Mouse (Mus musculus) liver, postnatal 0 days (tissue): ENCODE measurements around the gene Mynn. TPM values are rescaled to one million over a fixed set of nuclear protein-coding genes. Genes with fewer than 3 reads are reported as not detected.

Source experiments
- ATAC-seq: fragments of 200-750 bp; cut with Nextera tagmentation; 2 replicates; pipeline ENCODE4 v1.8.0; 2017; ENCODE audit warnings: mild to moderate bottlenecking, moderate library complexity
- DNase-seq: peaks from one replicate; pipeline ENCODE4 v3.0.0-alpha.2; 2016
- H3K27ac ChIP-seq: fragments of 300-500 bp; sonication (generic); 2 replicates; pipeline ENCODE4 v1.5.1; 2014; ENCODE audit warnings: antibody characterized with exemption, moderate library complexity, mild to moderate bottlenecking, low read depth
- H3K27me3 ChIP-seq: fragments of 300-500 bp; sonication (generic); 2 replicates; pipeline ENCODE4 v1.6.1; 2014; ENCODE audit warnings: low read length, control low read depth, mixed read lengths; ENCODE audit not compliant: insufficient read depth
- H3K36me3 ChIP-seq: fragments of 300-500 bp; sonication (generic); replicated peaks from 2 replicates; pipeline ENCODE4 v1.6.1; 2014; ENCODE audit warnings: mild to moderate bottlenecking, control low read depth, low read length, moderate library complexity, mixed read lengths; ENCODE audit not compliant: insufficient read depth
- H3K4me1 ChIP-seq: fragments of 300-500 bp; sonication (generic); 2 replicates; pipeline ENCODE4 v1.6.1; 2014; ENCODE audit warnings: antibody characterized with exemption, mild to moderate bottlenecking, control low read depth; ENCODE audit not compliant: insufficient read depth
- H3K4me2 ChIP-seq: fragments of 300-500 bp; sonication (generic); 2 replicates; pipeline ENCODE4 v1.6.1; 2014; ENCODE audit warnings: low read depth, mild to moderate bottlenecking, low read length, moderate library complexity, mixed read lengths
- H3K4me3 ChIP-seq: fragments of 300-500 bp; sonication (generic); 2 replicates; pipeline ENCODE4 v1.5.1; 2014; ENCODE audit warnings: low read depth, low read length
- H3K9ac ChIP-seq: fragments of 300-500 bp; sonication (generic); replicated peaks from 2 replicates; pipeline ENCODE4 v1.6.1; 2014; ENCODE audit warnings: mild to moderate bottlenecking, moderate library complexity
- H3K9me3 ChIP-seq: fragments of 300-500 bp; sonication (generic); 2 replicates; pipeline ENCODE4 v1.6.1; 2016; ENCODE audit warnings: mild to moderate bottlenecking, control low read depth, low read length, mixed read lengths
- CTCF ChIP-seq: sonication (generic); IDR thresholded peaks from 2 replicates; pipeline ENCODE4 v1.5.1; 2016; ENCODE audit warnings: antibody characterized with exemption, low read depth
- EP300 ChIP-seq: IDR thresholded peaks from 2 replicates; pipeline ENCODE4 v1.6.1; 2016; ENCODE audit warnings: antibody characterized with exemption, low read depth, mild to moderate bottlenecking
- WGBS: fragments of 180-500 bp; shearing (Covaris S2); extraction: QIAGEN DNeasy Blood & Tissue Kit; methylation state at CpG from one replicate; pipeline ENCODE4 v1.1.7; 2014; ENCODE audit not compliant: insufficient replicate concordance; 5-methylcytosine and 5-hydroxymethylcytosine counted together
- polyA plus RNA-seq: library from polyadenylated mRNA; unstranded; fragments of >200 nt; fragmentation: Nextera tagmentation; extraction: Ambion mirVana; gene quantifications from 2 replicates; pipeline ENCODE4 v1.2.1, GENCODE M21; 2015

The Mynn gene
- polyA plus RNA-seq, 1 experiment from 2014 or later: 7.5 TPM

DNA sequence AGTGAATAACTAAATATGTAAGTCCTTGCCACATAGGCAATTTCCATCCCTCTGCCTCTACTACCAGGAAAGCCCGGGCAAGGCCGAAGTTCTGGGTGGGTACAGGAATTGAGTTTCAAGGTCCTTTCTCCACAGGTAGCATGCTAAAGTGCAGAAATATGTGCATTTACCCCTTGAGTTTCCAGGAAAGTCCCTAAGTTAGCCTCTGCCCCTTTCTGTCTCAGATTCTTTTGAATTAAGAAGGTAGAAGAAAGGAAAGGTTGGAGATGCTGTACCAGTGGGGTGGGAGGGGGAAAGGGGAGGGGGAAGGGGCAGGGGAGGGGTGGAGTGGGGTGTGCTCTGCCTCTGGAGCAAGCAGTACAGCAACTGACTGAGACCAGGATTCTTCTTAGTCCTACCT lies 46.6 kb downstream of the Mynn start:
- 74% methylated on average over 2 of the region's 2 CpGs for whole genome bisulfite sequencing
- peaks cover 27% of the 10 kb centered on the region; the same call in 1 of the 2 replicates for H3K27me3 ChIP-seq

DNA sequence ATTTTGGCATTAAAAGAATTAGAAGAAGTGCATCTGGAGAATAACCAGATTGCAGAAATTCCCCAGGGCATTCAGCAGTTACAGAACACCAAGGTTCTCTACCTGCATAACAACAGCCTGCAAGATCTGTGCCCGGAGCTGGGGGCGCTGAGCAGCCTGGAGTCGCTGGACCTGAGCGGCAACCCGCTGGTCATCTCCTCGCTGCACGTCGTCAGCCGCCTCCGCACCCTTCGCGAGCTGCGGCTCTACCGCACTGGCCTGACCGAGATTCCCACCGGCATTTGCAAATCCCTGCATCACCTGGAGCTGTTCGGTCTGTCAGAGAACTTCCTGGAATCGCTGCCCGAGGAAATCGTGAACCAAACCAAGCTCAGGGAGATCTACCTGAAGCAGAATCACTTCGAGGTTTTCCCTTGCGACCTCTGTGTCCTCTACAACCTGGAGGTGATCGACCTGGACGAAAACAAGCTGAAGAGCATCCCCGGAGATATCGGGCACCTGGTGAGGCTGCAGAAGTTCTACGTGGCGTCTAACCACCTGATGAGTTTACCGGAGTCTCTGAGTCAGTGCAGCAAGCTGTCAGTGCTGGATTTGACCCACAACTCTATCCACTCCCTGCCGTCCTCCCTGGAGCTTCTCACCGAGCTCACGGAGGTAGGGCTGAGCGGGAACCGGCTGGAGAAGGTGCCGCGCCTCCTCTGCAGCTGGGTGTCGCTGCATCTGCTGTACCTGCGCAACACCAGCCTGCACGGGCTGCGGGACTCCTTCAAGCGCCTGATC lies 48.4 kb downstream of the Mynn start:
- Histone ChIP-seq H3K27ac (no peak overlapping the region), H3K9me3 (no peaks in the 10 kb centered on the region), H3K4me1 (peaks cover 7% of the 10 kb centered on the region; the same call in 1 of the 2 replicates), H3K36me3 (no peaks in the 10 kb centered on the region), H3K9ac (no peak overlapping the region), H3K27me3 (peaks cover 27% of the 10 kb centered on the region; the same call in 1 of the 2 replicates), H3K4me3 (peak overlapping the region; percentile 31), H3K4me2 (peak overlapping the region; percentile 61)
- DNase-seq: peak; percentile 23
- WGBS: 2% methylated on average over 41 of the region's 41 CpGs
- TF ChIP-seq CTCF: peak; percentile 38
- TF ChIP-seq EP300: no peak
- ATAC-seq: no peak; the same call in 1 of the 2 replicates

More for the DNA sequence above, 46.6 kb downstream of the Mynn start:
- H3K27ac ChIP-seq: no peak overlapping the region
- TF ChIP-seq CTCF (no peak), EP300 (no peak)
- no peak overlapping the region for H3K9ac ChIP-seq
- DNase-seq (no peak), ATAC-seq (no peak)
- no peak overlapping the region for H3K4me2 ChIP-seq
- no peaks in the 10 kb centered on the region for H3K9me3 ChIP-seq
- no peaks in the 10 kb centered on the region for H3K36me3 ChIP-seq
- peaks cover 7% of the 10 kb centered on the region; the same call in 1 of the 2 replicates for H3K4me1 ChIP-seq
- no peak overlapping the region for H3K4me3 ChIP-seq

- no peak overlapping the region for H3K4me2 ChIP-seq
- no peak overlapping the region for H3K27ac ChIP-seq
- H3K27me3 ChIP-seq: peaks cover 5% of the 10 kb centered on the region; the same call in 1 of the 2 replicates
- no peak overlapping the region for H3K9ac ChIP-seq
- H3K4me3 ChIP-seq: no peak overlapping the region
- H3K36me3 ChIP-seq: no peaks in the 10 kb centered on the region
- ATAC-seq (no peak), DNase-seq (no peak)
- H3K4me1 ChIP-seq: no peaks in the 10 kb centered on the region
- WGBS: 39% methylated on average over 5 of the region's 5 CpGs
- TF ChIP-seq EP300 (no peak), CTCF (no peak)
- no peaks in the 10 kb centered on the region for H3K9me3 ChIP-seq
Observed at GRCm38 (mm10) chr3:30655937-30656336, 54.1 kb downstream of the Mynn start.

GRCm38 (mm10) chr3:30658486-30658885 lies 56.6 kb downstream of the Mynn start:
- 74% methylated on average over 9 of the region's 9 CpGs for WGBS

More at GRCm38 (mm10) chr3:30658486-30658885, 56.6 kb downstream of the Mynn start:
- H3K4me1 ChIP-seq: no peaks in the 10 kb centered on the region
- TF ChIP-seq CTCF (no peak), EP300 (no peak)
- H3K4me2 ChIP-seq: no peak overlapping the region
- H3K27me3 ChIP-seq: no peaks in the 10 kb centered on the region
- ATAC-seq (no peak), DNase-seq (no peak)
- no peak overlapping the region for H3K4me3 ChIP-seq
- H3K36me3 ChIP-seq: no peaks in the 10 kb centered on the region
- no peaks in the 10 kb centered on the region for H3K9me3 ChIP-seq
- H3K9ac ChIP-seq: no peak overlapping the region
- no peak overlapping the region for H3K27ac ChIP-seq

Other genes starting within 250 kb of the Mynn start
- 0.85 and 0.89 TPM in 2 replicates for gene Mecom, start 54.1 kb upstream of the Mynn start, polyA plus RNA-seq
- not detected in 2 replicates for gene Actrt3, start 2.1 kb upstream of the Mynn start, polyA plus RNA-seq
- not detected in 2 replicates for gene Lrriq4, start 42.4 kb downstream of the Mynn start, polyA plus RNA-seq
- 0.06 and 0.14 TPM in 2 replicates for gene Lrrc34, start 45.8 kb downstream of the Mynn start, polyA plus RNA-seq
- 0.06 TPM in 1 of 2 replicates, not detected in the other for gene Lrrc31, start 97.8 kb downstream of the Mynn start, polyA plus RNA-seq
- 0.04 TPM in 2 replicates for gene Samd7, start 144.2 kb downstream of the Mynn start, polyA plus RNA-seq
- 90.8 and 102 TPM in 2 replicates for gene Sec62, start 190.8 kb downstream of the Mynn start, polyA plus RNA-seq